Mouse (Mus musculus): ENCODE measurements around the gene Pigx. TPM values are rescaled to one million over a fixed set of nuclear protein-coding genes. Genes with fewer than 3 reads are reported as not detected.
A peak's percentile ranks its signal among the peaks of the same experiment; 100 is the strongest.

Gene Pigx
- polyA plus RNA-seq, 1 experiment from 2014 or later, result 140 TPM

GRCm38 (mm10) chr16:32113541-32114218, 14.1 kb upstream of the Pigx start:
- peak overlapping the region; percentile 21 for H3K4me2 ChIP-seq (ENCODE audit: low read length)
- H3K9ac ChIP-seq (ENCODE audit: low read depth, low read length), result no peak overlapping the region
- no peaks in the 10 kb centered on the region for H3K36me3 ChIP-seq (ENCODE audit: insufficient read depth, low read length)
- no peaks in the 10 kb centered on the region for H3K27me3 ChIP-seq (ENCODE audit: insufficient read depth, low read length)
- DNase-seq (ENCODE audit: low spot score), result no peak
- ATAC-seq (replicated peaks; ENCODE audit: low FRiP score, low read depth), result no peak; the same call in 1 of the 2 replicates
- H3K4me3 ChIP-seq (replicated peaks; ENCODE audit: low read depth, low read length), result no peak overlapping the region
- H3K4me1 ChIP-seq (replicated peaks; ENCODE audit: insufficient read depth, low read length), result no peaks in the 10 kb centered on the region
- no peak overlapping the region for H3K27ac ChIP-seq
- no peaks in the 10 kb centered on the region for H3K9me3 ChIP-seq (replicated peaks; ENCODE audit: low read length)
- TF ChIP-seq CTCF (IDR thresholded peaks at IDR 0.05; ENCODE audit: low read depth), result no peak
- 64% methylated on average over 23 of the region's 23 CpGs for WGBS

DNA sequence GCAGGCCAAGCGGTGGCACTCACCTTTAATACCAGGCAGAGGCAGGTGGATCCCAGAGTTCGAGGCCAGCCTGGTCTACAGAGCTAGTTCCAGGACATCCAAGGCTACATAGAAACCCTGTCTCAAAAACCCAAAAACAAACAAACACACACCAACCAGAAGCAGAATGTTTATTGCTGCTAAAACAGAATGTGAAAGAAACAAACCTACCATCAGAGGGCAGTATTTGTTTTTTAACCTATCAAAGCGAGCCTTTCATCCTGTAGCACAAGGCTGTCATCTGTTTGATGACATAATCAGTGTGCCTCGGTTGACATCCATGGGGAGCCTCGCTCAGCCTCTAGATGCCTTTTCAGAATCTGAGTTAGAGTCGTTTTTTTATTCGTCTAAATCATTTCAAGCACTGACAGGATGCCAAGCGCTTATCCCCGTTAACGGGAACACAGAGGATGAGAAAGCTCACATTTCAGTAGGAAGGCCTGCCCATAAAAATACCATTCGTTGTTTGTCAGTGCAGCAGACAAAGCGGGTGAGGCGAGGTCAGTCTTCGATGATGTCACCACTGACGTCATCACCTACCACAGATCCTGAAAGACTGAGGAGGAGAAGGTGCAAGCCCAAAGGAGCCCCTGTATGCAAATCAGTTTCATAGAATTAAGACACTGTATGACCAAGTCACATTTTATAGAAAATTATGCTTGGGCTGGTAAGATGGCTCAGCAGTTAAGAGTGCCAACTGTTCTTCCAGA, 11.6 kb upstream of the Pigx start:
- Histone ChIP-seq H3K4me3 (replicated peaks; ENCODE audit: low read depth, low read length) (no peak overlapping the region), H3K4me1 (replicated peaks; ENCODE audit: insufficient read depth, low read length) (no peaks in the 10 kb centered on the region), H3K36me3 (ENCODE audit: insufficient read depth, low read length) (peaks cover 15% of the 10 kb centered on the region), H3K27ac (no peak overlapping the region), H3K9me3 (replicated peaks; ENCODE audit: low read length) (no peaks in the 10 kb centered on the region), H3K9ac (ENCODE audit: low read depth, low read length) (no peak overlapping the region), H3K27me3 (ENCODE audit: insufficient read depth, low read length) (no peaks in the 10 kb centered on the region), H3K4me2 (ENCODE audit: low read length) (no peak overlapping the region)
- WGBS, result 62% methylated on average over 15 of the region's 15 CpGs
- ATAC-seq (replicated peaks; ENCODE audit: low FRiP score, low read depth), result no peak
- peak; percentile 27 for DNase-seq (ENCODE audit: low spot score)
- peak; percentile 36; the same call in 1 of the 2 replicates for TF ChIP-seq CTCF (IDR thresholded peaks at IDR 0.05; ENCODE audit: low read depth)

DNA sequence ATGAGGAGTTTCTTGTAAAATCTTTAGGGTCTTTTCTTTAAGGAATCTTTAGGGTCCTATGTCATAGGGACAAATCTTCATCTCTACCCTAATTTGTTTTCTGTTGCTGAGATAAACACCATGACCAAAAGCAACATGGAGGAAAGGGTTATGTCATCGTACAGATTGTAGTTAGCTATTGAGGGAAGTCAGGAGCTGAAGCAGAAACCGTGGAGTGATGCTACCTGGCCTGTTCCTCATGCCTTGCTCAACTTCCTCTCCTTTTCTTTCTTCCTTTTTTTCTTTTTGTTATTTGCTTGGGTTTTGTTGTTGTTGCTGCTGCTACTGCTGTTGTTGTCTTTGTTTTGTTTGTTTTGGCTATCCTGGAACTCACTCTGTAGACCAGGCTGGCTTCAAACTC, 9.0 kb upstream of the Pigx start:
- Histone ChIP-seq H3K4me1 (replicated peaks; ENCODE audit: insufficient read depth, low read length) (no peaks in the 10 kb centered on the region), H3K27me3 (ENCODE audit: insufficient read depth, low read length) (no peaks in the 10 kb centered on the region), H3K36me3 (ENCODE audit: insufficient read depth, low read length) (peaks cover 15% of the 10 kb centered on the region), H3K9ac (ENCODE audit: low read depth, low read length) (no peak overlapping the region), H3K27ac (no peak overlapping the region), H3K4me2 (ENCODE audit: low read length) (no peak overlapping the region), H3K4me3 (replicated peaks; ENCODE audit: low read depth, low read length) (no peak overlapping the region), H3K9me3 (replicated peaks; ENCODE audit: low read length) (no peaks in the 10 kb centered on the region)
- 80% methylated on average over 2 of the region's 2 CpGs for WGBS
- no peak for DNase-seq (ENCODE audit: low spot score)
- no peak for TF ChIP-seq CTCF (IDR thresholded peaks at IDR 0.05; ENCODE audit: low read depth)
- no peak for ATAC-seq (replicated peaks; ENCODE audit: low FRiP score, low read depth)

GRCm38 (mm10) chr16:32108170-32108569, 8.6 kb upstream of the Pigx start:
- Histone ChIP-seq H3K27ac (no peak overlapping the region), H3K4me2 (ENCODE audit: low read length) (no peak overlapping the region), H3K9ac (ENCODE audit: low read depth, low read length) (no peak overlapping the region), H3K27me3 (ENCODE audit: insufficient read depth, low read length) (no peaks in the 10 kb centered on the region), H3K36me3 (ENCODE audit: insufficient read depth, low read length) (peaks cover 18% of the 10 kb centered on the region), H3K4me3 (replicated peaks; ENCODE audit: low read depth, low read length) (no peak overlapping the region), H3K4me1 (replicated peaks; ENCODE audit: insufficient read depth, low read length) (no peaks in the 10 kb centered on the region), H3K9me3 (replicated peaks; ENCODE audit: low read length) (no peaks in the 10 kb centered on the region)
- 0 out of 2 replicates have a peak, but pooled peaks have one; percentile 54 for ATAC-seq (replicated peaks; ENCODE audit: low FRiP score, low read depth)
- WGBS, result 53% methylated on average over 7 of the region's 7 CpGs
- peak; percentile 66 for DNase-seq (ENCODE audit: low spot score)
- TF ChIP-seq CTCF (IDR thresholded peaks at IDR 0.05; ENCODE audit: low read depth), result peak; percentile 63

- H3K9ac ChIP-seq (ENCODE audit: low read depth, low read length), result no peak overlapping the region
- H3K36me3 ChIP-seq (ENCODE audit: insufficient read depth, low read length), result peaks cover 23% of the 10 kb centered on the region
Measured at GRCm38 (mm10) chr16:32107342-32108045, 8.0 kb upstream of the Pigx start.

DNA sequence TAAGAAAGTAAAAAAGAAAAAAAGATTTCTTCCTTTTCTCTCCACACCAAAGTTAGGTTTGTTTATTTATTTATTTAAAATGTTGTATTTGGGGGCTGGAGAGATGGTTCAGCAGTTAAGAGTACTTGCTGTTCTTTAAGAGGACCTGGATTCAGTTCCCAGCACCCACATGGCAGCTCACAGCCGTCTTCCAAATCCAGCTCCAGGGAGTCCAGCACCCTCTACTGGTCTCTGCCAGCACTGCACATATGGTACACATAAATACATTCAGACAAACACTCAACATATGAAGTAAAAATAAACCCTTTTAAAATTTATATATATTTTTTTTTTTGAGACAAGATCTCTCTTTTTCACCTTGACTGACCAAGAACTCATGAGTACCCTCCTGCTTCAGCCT, 6.2 kb upstream of the Pigx start:
- H3K36me3 ChIP-seq (ENCODE audit: insufficient read depth, low read length), result peaks cover 26% of the 10 kb centered on the region
- TF ChIP-seq CTCF (IDR thresholded peaks at IDR 0.05; ENCODE audit: low read depth), result peak; percentile 34
- WGBS, result 97% methylated on average over 1 of the region's 1 CpGs

More at GRCm38 (mm10) chr16:32107342-32108045, 8.0 kb upstream of the Pigx start:
- no peak overlapping the region for H3K27ac ChIP-seq
- H3K4me2 ChIP-seq (ENCODE audit: low read length), result no peak overlapping the region
- no peaks in the 10 kb centered on the region for H3K27me3 ChIP-seq (ENCODE audit: insufficient read depth, low read length)
- no peak for DNase-seq (ENCODE audit: low spot score)
- no peak for TF ChIP-seq CTCF (IDR thresholded peaks at IDR 0.05; ENCODE audit: low read depth)
- H3K9me3 ChIP-seq (replicated peaks; ENCODE audit: low read length), result no peaks in the 10 kb centered on the region
- no peaks in the 10 kb centered on the region for H3K4me1 ChIP-seq (replicated peaks; ENCODE audit: insufficient read depth, low read length)
- WGBS, result 88% methylated on average over 12 of the region's 12 CpGs
- ATAC-seq (replicated peaks; ENCODE audit: low FRiP score, low read depth), result no peak
- H3K4me3 ChIP-seq (replicated peaks; ENCODE audit: low read depth, low read length), result no peak overlapping the region

More for the DNA sequence above, 6.2 kb upstream of the Pigx start:
- H3K9ac ChIP-seq (ENCODE audit: low read depth, low read length), result no peak overlapping the region
- no peaks in the 10 kb centered on the region for H3K4me1 ChIP-seq (replicated peaks; ENCODE audit: insufficient read depth, low read length)
- no peak overlapping the region for H3K27ac ChIP-seq
- ATAC-seq (replicated peaks; ENCODE audit: low FRiP score, low read depth) (no peak), DNase-seq (ENCODE audit: low spot score) (no peak)
- H3K27me3 ChIP-seq (ENCODE audit: insufficient read depth, low read length), result no peaks in the 10 kb centered on the region
- H3K9me3 ChIP-seq (replicated peaks; ENCODE audit: low read length), result no peaks in the 10 kb centered on the region
- no peak overlapping the region for H3K4me3 ChIP-seq (replicated peaks; ENCODE audit: low read depth, low read length)
- H3K4me2 ChIP-seq (ENCODE audit: low read length), result no peak overlapping the region

Data from kidney, postnatal 0 days (tissue).